In the genomic region with DNA sequence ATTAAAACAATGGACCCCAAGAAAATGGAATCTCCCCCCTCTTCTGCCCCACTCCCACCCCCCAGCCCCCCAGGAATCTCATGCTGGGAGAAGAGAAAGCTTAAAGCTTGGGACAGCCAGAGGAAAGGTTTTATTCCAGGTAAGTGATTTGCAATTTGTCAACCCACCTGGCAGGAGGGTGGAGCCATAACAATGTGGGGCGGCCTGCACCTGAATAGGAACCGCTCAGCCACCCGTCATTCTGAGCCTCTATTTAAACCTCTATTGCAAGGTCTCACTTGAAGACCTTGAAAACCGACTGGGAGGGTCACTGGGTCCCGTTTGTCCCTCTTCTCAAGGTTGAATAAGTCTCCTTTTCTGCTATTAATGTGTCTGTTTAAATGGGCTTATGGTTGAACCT, we compare ENCODE assay signal across 10 mouse cellular contexts. TPM values are rescaled to one million over a fixed set of nuclear protein-coding genes. Genes with fewer than 3 reads are reported as not detected.
A peak's percentile ranks its signal among the peaks of the same experiment; 100 is the strongest.
DNase-seq lines count a peak whose midpoint lies in the region; ATAC-seq and TF ChIP-seq lines count a peak whose summit lies in the region.
"Had no signal": no experiment of that assay in that cellular context is flagged by ENCODE, and none has a peak within 500 bp of the region (broad histone marks: within the 10 kb centered on the region; RNA-seq: fewer than 3 reads in every experiment).

No protein-coding gene starts in this region.

- no peak overlapping the region for H3K9ac ChIP-seq in lung, embryonic 15.5 days
- H3K9ac ChIP-seq in forebrain, postnatal 0 days, result no peak overlapping the region
- peak overlapping the region; percentile 3; the same call in 1 of the 2 replicates for H3K9ac ChIP-seq in neural tube, embryonic 15.5 days (replicated peaks)
- H3K9ac ChIP-seq: limb, embryonic 15.5 days had no signal

- 40% methylated on average over 5 of the region's 5 CpGs for WGBS in lung, embryonic 15.5 days
- WGBS in lung, adult 2 months, result 75% methylated on average over 5 of the region's 5 CpGs
- WGBS in forebrain, postnatal 0 days, result 30% methylated on average over 5 of the region's 5 CpGs
- 15% methylated on average over 5 of the region's 5 CpGs for WGBS in neural tube, embryonic 15.5 days
- WGBS in thymus, adult 2 months, result 74% methylated on average over 5 of the region's 5 CpGs

- H3K27me3 ChIP-seq in lung, embryonic 15.5 days, result peaks cover 13% of the 10 kb centered on the region
- no peaks in the 10 kb centered on the region for H3K27me3 ChIP-seq in forebrain, postnatal 0 days (ENCODE audit: insufficient read depth, low read length)
- H3K27me3 ChIP-seq in neural tube, embryonic 15.5 days (replicated peaks), result no peaks in the 10 kb centered on the region
- H3K27me3 ChIP-seq in thymus, adult 2 months (ENCODE audit: control insufficient read depth, insufficient read depth, low read length), result no peaks in the 10 kb centered on the region

- H3K4me1 ChIP-seq in lung, embryonic 15.5 days, result peaks cover 38% of the 10 kb centered on the region
- peaks cover 22% of the 10 kb centered on the region for H3K4me1 ChIP-seq in lung, adult 2 months (ENCODE audit: control insufficient read depth, insufficient read depth, low read length)
- peaks cover 26% of the 10 kb centered on the region for H3K4me1 ChIP-seq in forebrain, postnatal 0 days (ENCODE audit: insufficient read depth)
- peaks cover 50% of the 10 kb centered on the region for H3K4me1 ChIP-seq in neural tube, embryonic 15.5 days
- peaks cover 26% of the 10 kb centered on the region for H3K4me1 ChIP-seq in thymus, adult 2 months (replicated peaks; ENCODE audit: control insufficient read depth, insufficient read depth, low read length)

- DNase-seq in gastrocnemius, adult 2 months, result no peak
- no peak for DNase-seq in gastrocnemius, adult 18-20 months (ENCODE audit: low spot score)
- DNase-seq in lung, adult 2 months, result no peak
- DNase-seq in forebrain, postnatal 0 days, result no peak
- no peak for DNase-seq in thymus, adult 2 months
- DNase-seq in gastrocnemius, postnatal 25 days, result no peak
- DNase-seq: kidney, adult 18-20 months had no signal

- H3K27ac ChIP-seq in gastrocnemius, adult 2 months, result no peak overlapping the region
- no peak overlapping the region for H3K27ac ChIP-seq in lung, embryonic 15.5 days
- H3K27ac ChIP-seq in forebrain, postnatal 0 days (ENCODE audit: low read depth, low read length), result no peak overlapping the region
- H3K27ac ChIP-seq in neural tube, embryonic 15.5 days (replicated peaks), result no peak overlapping the region
- no peak overlapping the region for H3K27ac ChIP-seq in thymus, adult 2 months (ENCODE audit: control insufficient read depth, insufficient read depth, low read length)
- H3K27ac ChIP-seq: limb, embryonic 15.5 days had no signal

- no peaks in the 10 kb centered on the region for H3K9me3 ChIP-seq in lung, embryonic 15.5 days
- H3K9me3 ChIP-seq in forebrain, postnatal 0 days (ENCODE audit: low read length), result no peaks in the 10 kb centered on the region
- no peaks in the 10 kb centered on the region for H3K9me3 ChIP-seq in neural tube, embryonic 15.5 days (replicated peaks)
- H3K9me3 ChIP-seq: limb, embryonic 15.5 days had no signal

- intact Hi-C loops in gastrocnemius, adult 2 months (cut with DNase I), result no loop called here

- no peak for ATAC-seq in lung, embryonic 15.5 days (ENCODE audit: borderline replicate concordance, extremely low read depth, low FRiP score, low TSS enrichment)
- ATAC-seq in forebrain, postnatal 0 days, result no peak
- ATAC-seq in neural tube, embryonic 15.5 days (ENCODE audit: low FRiP score), result no peak

- H3K4me3 ChIP-seq in gastrocnemius, adult 2 months, result peak overlapping the region; percentile 78; the same call in 1 of the 2 replicates
- H3K4me3 ChIP-seq in lung, embryonic 15.5 days, result no peak overlapping the region
- H3K4me3 ChIP-seq in lung, adult 2 months (replicated peaks; ENCODE audit: extremely low read depth, low read depth, low read length), result no peak overlapping the region
- no peak overlapping the region for H3K4me3 ChIP-seq in forebrain, postnatal 0 days (ENCODE audit: low read depth, low read length)
- H3K4me3 ChIP-seq in neural tube, embryonic 15.5 days (replicated peaks), result peak overlapping the region; percentile 80; the same call in 1 of the 2 replicates
- H3K4me3 ChIP-seq in thymus, adult 2 months (ENCODE audit: control insufficient read depth, insufficient read depth, low read length), result no peak overlapping the region

- H3K36me3 ChIP-seq in lung, embryonic 15.5 days, result no peaks in the 10 kb centered on the region
- H3K36me3 ChIP-seq in forebrain, postnatal 0 days (ENCODE audit: insufficient read depth), result no peaks in the 10 kb centered on the region
- H3K36me3 ChIP-seq in neural tube, embryonic 15.5 days, result no peaks in the 10 kb centered on the region
- H3K36me3 ChIP-seq in thymus, adult 2 months (ENCODE audit: control insufficient read depth, insufficient read depth, low read length), result no peaks in the 10 kb centered on the region
- H3K36me3 ChIP-seq: limb, embryonic 15.5 days had no signal

- peak overlapping the region; percentile 100; the same call in 1 of the 2 replicates for H3K4me2 ChIP-seq in lung, embryonic 15.5 days
- H3K4me2 ChIP-seq in forebrain, postnatal 0 days (ENCODE audit: low read depth), result peak overlapping the region; percentile 77
- peak overlapping the region; percentile 79 for H3K4me2 ChIP-seq in neural tube, embryonic 15.5 days

- no peak for TF ChIP-seq CTCF in gastrocnemius, adult 2 months (IDR thresholded peaks at IDR 0.05)
- no peak for TF ChIP-seq CTCF in lung, adult 2 months (IDR thresholded peaks at IDR 0.05; ENCODE audit: insufficient read depth, low read length)
- no peak for TF ChIP-seq CTCF in forebrain, postnatal 0 days (IDR thresholded peaks at IDR 0.05; ENCODE audit: low read depth)
- TF ChIP-seq CTCF in thymus, adult 2 months (IDR thresholded peaks at IDR 0.05; ENCODE audit: borderline replicate concordance, control insufficient read depth, extremely low read depth, insufficient read depth, low read length, poor library complexity), result no peak

- TF ChIP-seq POLR2A in lung, adult 2 months (IDR thresholded peaks at IDR 0.05; ENCODE audit: borderline replicate concordance, extremely low read depth, low read depth, low read length), result no peak
- no peak for TF ChIP-seq POLR2A in thymus, adult 2 months (IDR thresholded peaks at IDR 0.05; ENCODE audit: control insufficient read depth, extremely low read depth, insufficient read depth, low read length, poor library complexity)

RNA-seq across cellular contexts. Expression of gene Gfod1, which starts 3.6 kb away (rescaled TPM):
- 1 to 10 TPM; 4.3 to 8.2 TPM for total RNA-seq in gastrocnemius, adult 2 months (2021)
- 1 to 10 TPM; 4.7 to 6.8 TPM for total RNA-seq in gastrocnemius, adult 18-20 months (2021)
- polyA plus RNA-seq in lung, embryonic 15.5 days (2015; fragmentation: Nextera tagmentation; extraction: Ambion mirVana), result 0.66 and 0.76 TPM in 2 replicates
- 11.7 and 12.9 TPM in 2 replicates for polyA plus RNA-seq in lung, adult 2 months (2012; rRNA removed)
- 16.6 and 18.6 TPM in 2 replicates for total RNA-seq in forebrain, postnatal 0 days (2014; rRNA removed)
- 3.0 and 3.9 TPM in 2 replicates for polyA plus RNA-seq in forebrain, postnatal 0 days (2015; fragmentation: Nextera tagmentation; extraction: Ambion mirVana)
- 1.9 and 2.7 TPM in 2 replicates for polyA plus RNA-seq in neural tube, embryonic 15.5 days (2015; fragmentation: Nextera tagmentation; extraction: Ambion mirVana)
- 4.1 and 4.3 TPM in 2 replicates for polyA plus RNA-seq in thymus, adult 2 months (2012; rRNA removed)
- 1 to 10 TPM; 5.6 to 6.5 TPM for total RNA-seq in gastrocnemius, postnatal 25 days (2021)

Comparison
In these comparisons a context has a peak if more than half of its experiments do, and no peak if none do; other contexts are left out.
1. H3K4me3 ChIP-seq: peak in gastrocnemius, adult 2 months (single experiment) and neural tube, embryonic 15.5 days (single experiment); none in lung, embryonic 15.5 days (single experiment), lung, adult 2 months (single experiment), forebrain, postnatal 0 days (single experiment) and thymus, adult 2 months (single experiment).
2. Peak in every context shown above with its lines, with median percentiles within 50 percentile points of each other: H3K4me2 ChIP-seq.